Mouse (Mus musculus) stomach, embryonic 16.5 days (tissue): ENCODE results near the gene Mrc2. TPM values are rescaled to one million over a fixed set of nuclear protein-coding genes. Genes with fewer than 3 reads are reported as not detected.
A peak's percentile ranks its signal among the peaks of the same experiment; 100 is the strongest.

Source experiments
- ATAC-seq: fragments of 200-750 bp; cut with Nextera tagmentation; 2 replicates; pipeline ENCODE4 v1.8.0; 2017; ENCODE audit warnings: moderate number of reproducible peaks, moderate TSS enrichment; ENCODE audit not compliant: insufficient read depth, low FRiP score
- H3K27ac ChIP-seq: fragments of 300-500 bp; sonication (generic); 2 replicates; pipeline ENCODE4 v1.5.1; 2014; ENCODE audit warnings: low read length
- H3K27me3 ChIP-seq: fragments of 300-500 bp; sonication (generic); 2 replicates; pipeline ENCODE4 v1.6.1; 2014; ENCODE audit warnings: low read length, control low read depth, mixed read lengths; ENCODE audit not compliant: control insufficient read depth, insufficient read depth
- H3K36me3 ChIP-seq: fragments of 300-500 bp; sonication (generic); 2 replicates; pipeline ENCODE4 v1.6.1; 2014; ENCODE audit warnings: low read length; ENCODE audit not compliant: control insufficient read depth, insufficient read depth
- H3K4me1 ChIP-seq: fragments of 300-500 bp; sonication (generic); 2 replicates; pipeline ENCODE4 v1.6.1; 2014; ENCODE audit warnings: low read length, control low read depth, mixed read lengths; ENCODE audit not compliant: control insufficient read depth, insufficient read depth
- H3K4me2 ChIP-seq: fragments of 300-500 bp; sonication (generic); 2 replicates; pipeline ENCODE4 v1.6.1; 2014; ENCODE audit warnings: low read depth, low read length, mixed read lengths
- H3K4me3 ChIP-seq: fragments of 300-500 bp; sonication (generic); replicated peaks from 2 replicates; pipeline ENCODE4 v1.5.1; 2014; ENCODE audit warnings: mild to moderate bottlenecking, low read length
- H3K9ac ChIP-seq: fragments of 300-500 bp; sonication (generic); 2 replicates; pipeline ENCODE4 v1.6.1; 2014; ENCODE audit warnings: low read length
- H3K9me3 ChIP-seq: fragments of 300-500 bp; sonication (generic); replicated peaks from 2 replicates; pipeline ENCODE4 v1.6.1; 2016; ENCODE audit warnings: low read length, control low read depth; ENCODE audit not compliant: control insufficient read depth
- WGBS: fragments of 180-500 bp; shearing (Covaris S2); extraction: QIAGEN DNeasy Blood & Tissue Kit; methylation state at CpG from one replicate; pipeline ENCODE4 v1.1.7; 2014; 5-methylcytosine and 5-hydroxymethylcytosine counted together
- polyA plus RNA-seq: library from polyadenylated mRNA; unstranded; fragments of >200 nt; fragmentation: Nextera tagmentation; extraction: Ambion mirVana; gene quantifications from 2 replicates; pipeline ENCODE4 v1.2.1, GENCODE M21; 2015

The Mrc2 gene
- 12.7 and 13.4 TPM in 2 replicates for polyA plus RNA-seq

GRCm38 (mm10) chr11:105292124-105293071 is at the start of gene Mrc2:
Mrc2 (plus strand) TSS chr11:105292643.
- peak within 1 kb of the TSS; percentile 68 for H3K4me2 ChIP-seq
- no peaks in the 10 kb centered on the region for H3K27me3 ChIP-seq
- H3K4me3 ChIP-seq = peak within 1 kb of the TSS; percentile 66
- WGBS = under 1% methylated on average over 74 of the region's 75 CpGs
- H3K36me3 ChIP-seq = no peaks in the 10 kb centered on the region
- peak within 1 kb of the TSS; percentile 91 for H3K27ac ChIP-seq
- peak within 1 kb of the TSS; percentile 76 for H3K9ac ChIP-seq
- H3K4me1 ChIP-seq = peaks cover 14% of the 10 kb centered on the region
- peak; percentile 81 for ATAC-seq
- H3K9me3 ChIP-seq = no peaks in the 10 kb centered on the region

- no peaks in the 10 kb centered on the region for H3K4me1 ChIP-seq
- 65% methylated on average over 1 of the region's 1 CpGs for WGBS
- ATAC-seq = no peak
- H3K9me3 ChIP-seq = no peaks in the 10 kb centered on the region
- H3K4me2 ChIP-seq = no peak overlapping the region
- H3K4me3 ChIP-seq = no peak overlapping the region
- no peak overlapping the region for H3K9ac ChIP-seq
- peaks cover 18% of the 10 kb centered on the region for H3K36me3 ChIP-seq
- H3K27ac ChIP-seq = no peak overlapping the region
- no peaks in the 10 kb centered on the region for H3K27me3 ChIP-seq
Observed at GRCm38 (mm10) chr11:105246369-105246768, 46.1 kb upstream of the Mrc2 start.

GRCm38 (mm10) chr11:105246785-105247184 is 45.7 kb upstream of the Mrc2 start:
- no peaks in the 10 kb centered on the region for H3K4me1 ChIP-seq
- H3K27me3 ChIP-seq = no peaks in the 10 kb centered on the region
- H3K9ac ChIP-seq = no peak overlapping the region
- peaks cover 17% of the 10 kb centered on the region for H3K36me3 ChIP-seq
- no peaks in the 10 kb centered on the region for H3K9me3 ChIP-seq
- no peak overlapping the region for H3K4me2 ChIP-seq
- ATAC-seq = no peak
- no peak overlapping the region for H3K4me3 ChIP-seq
- no peak overlapping the region for H3K27ac ChIP-seq
- WGBS = 79% methylated on average over 6 of the region's 6 CpGs

GRCm38 (mm10) chr11:105247321-105247720 is 45.1 kb upstream of the Mrc2 start:
- no peak overlapping the region for H3K4me2 ChIP-seq
- H3K36me3 ChIP-seq = peaks cover 13% of the 10 kb centered on the region; the same call in 1 of the 2 replicates
- no peaks in the 10 kb centered on the region for H3K4me1 ChIP-seq
- H3K27ac ChIP-seq = no peak overlapping the region
- no peaks in the 10 kb centered on the region for H3K9me3 ChIP-seq
- no peak overlapping the region for H3K9ac ChIP-seq
- no peaks in the 10 kb centered on the region for H3K27me3 ChIP-seq
- H3K4me3 ChIP-seq = no peak overlapping the region
- no peak for ATAC-seq
- 94% methylated on average over 5 of the region's 5 CpGs for WGBS

- Histone ChIP-seq H3K27me3 (no peaks in the 10 kb centered on the region), H3K9ac (no peak overlapping the region), H3K9me3 (no peaks in the 10 kb centered on the region), H3K4me1 (no peaks in the 10 kb centered on the region), H3K4me3 (no peak overlapping the region), H3K27ac (no peak overlapping the region), H3K4me2 (no peak overlapping the region), H3K36me3 (peaks cover 12% of the 10 kb centered on the region)
- ATAC-seq = no peak
- 60% methylated on average over 3 of the region's 3 CpGs for WGBS
Observed at GRCm38 (mm10) chr11:105259733-105260132, 32.7 kb upstream of the Mrc2 start.

- H3K27me3 ChIP-seq = no peaks in the 10 kb centered on the region
- H3K4me3 ChIP-seq = no peak overlapping the region
- H3K4me2 ChIP-seq = no peak overlapping the region
- H3K9ac ChIP-seq = no peak overlapping the region
- H3K36me3 ChIP-seq = peaks cover 10% of the 10 kb centered on the region
- no peaks in the 10 kb centered on the region for H3K9me3 ChIP-seq
- WGBS = 82% methylated on average over 5 of the region's 5 CpGs
- H3K4me1 ChIP-seq = no peaks in the 10 kb centered on the region
- H3K27ac ChIP-seq = no peak overlapping the region
- ATAC-seq = no peak
Observed at GRCm38 (mm10) chr11:105261116-105261515, 31.3 kb upstream of the Mrc2 start.

GRCm38 (mm10) chr11:105261601-105262351 is 30.7 kb upstream of the Mrc2 start:
- H3K36me3 ChIP-seq = peaks cover 10% of the 10 kb centered on the region
- H3K27ac ChIP-seq = no peak overlapping the region
- H3K4me3 ChIP-seq = no peak overlapping the region
- H3K9me3 ChIP-seq = no peaks in the 10 kb centered on the region
- H3K4me1 ChIP-seq = no peaks in the 10 kb centered on the region
- ATAC-seq = no peak
- no peaks in the 10 kb centered on the region for H3K27me3 ChIP-seq
- H3K9ac ChIP-seq = no peak overlapping the region
- H3K4me2 ChIP-seq = no peak overlapping the region
- WGBS = 59% methylated on average over 4 of the region's 4 CpGs

- Histone ChIP-seq H3K9me3 (no peaks in the 10 kb centered on the region), H3K4me1 (no peaks in the 10 kb centered on the region), H3K27me3 (no peaks in the 10 kb centered on the region), H3K4me3 (no peak overlapping the region), H3K27ac (no peak overlapping the region), H3K9ac (no peak overlapping the region), H3K4me2 (no peak overlapping the region), H3K36me3 (peaks cover 6% of the 10 kb centered on the region; the same call in 1 of the 2 replicates)
- ATAC-seq = no peak
Observed at GRCm38 (mm10) chr11:105264506-105264905, 27.9 kb upstream of the Mrc2 start.

- H3K9ac ChIP-seq = no peak overlapping the region
- peaks cover 6% of the 10 kb centered on the region; the same call in 1 of the 2 replicates for H3K36me3 ChIP-seq
- H3K4me2 ChIP-seq = no peak overlapping the region
- no peaks in the 10 kb centered on the region for H3K27me3 ChIP-seq
- no peak overlapping the region for H3K27ac ChIP-seq
- WGBS = 78% methylated on average over 3 of the region's 3 CpGs
- ATAC-seq = no peak
- no peaks in the 10 kb centered on the region for H3K4me1 ChIP-seq
- no peak overlapping the region for H3K4me3 ChIP-seq
- H3K9me3 ChIP-seq = no peaks in the 10 kb centered on the region
Observed at GRCm38 (mm10) chr11:105264988-105265387, 27.5 kb upstream of the Mrc2 start.
